Mouse (Mus musculus): ENCODE data around the gene Tbc1d17.

The Tbc1d17 gene

GRCm38 (mm10) chr7:44823409-44823808, 25.5 kb downstream of the Tbc1d17 start:
- no peak for DNase-seq (ENCODE audit: low spot score)

DNA sequence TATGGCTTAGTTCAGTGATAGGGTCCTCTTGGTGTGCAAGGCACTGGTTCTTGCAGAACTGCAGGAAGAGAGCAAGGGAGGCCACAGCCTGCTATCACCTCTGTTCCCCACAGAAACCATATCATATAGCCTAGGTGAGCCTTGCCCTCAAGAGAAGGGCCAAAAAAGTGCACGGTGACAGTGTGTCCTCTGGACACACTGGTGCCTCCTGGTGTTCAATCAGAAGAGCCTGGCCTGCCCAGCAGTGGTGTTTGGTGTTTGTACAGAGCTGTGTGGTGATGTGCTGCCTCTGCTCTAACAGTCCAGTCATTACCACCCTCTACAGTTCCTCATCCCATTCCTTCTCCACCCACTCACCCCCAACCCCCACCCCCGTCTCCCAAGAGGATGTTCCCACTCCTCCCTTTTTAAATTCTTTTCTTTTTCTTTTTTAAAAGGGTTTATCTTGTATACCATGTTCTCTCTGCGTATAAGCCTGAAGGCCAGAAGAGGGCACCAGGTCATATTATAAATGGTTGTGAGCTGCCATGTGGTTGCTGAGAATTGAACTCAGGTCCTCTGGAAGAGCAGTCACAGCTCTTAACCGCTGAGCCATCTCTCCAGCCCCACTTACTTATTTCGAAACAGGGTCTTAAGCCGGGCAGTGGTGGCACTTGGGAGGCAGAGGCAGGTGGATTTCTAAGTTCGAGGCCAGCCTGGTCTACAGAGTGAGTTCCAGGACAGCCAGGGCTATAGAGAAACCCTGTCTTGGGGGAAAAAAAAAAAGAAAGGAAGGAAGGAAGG, 27.0 kb downstream of the Tbc1d17 start:
- DNase-seq (ENCODE audit: low spot score), result peak; percentile 3

DNA sequence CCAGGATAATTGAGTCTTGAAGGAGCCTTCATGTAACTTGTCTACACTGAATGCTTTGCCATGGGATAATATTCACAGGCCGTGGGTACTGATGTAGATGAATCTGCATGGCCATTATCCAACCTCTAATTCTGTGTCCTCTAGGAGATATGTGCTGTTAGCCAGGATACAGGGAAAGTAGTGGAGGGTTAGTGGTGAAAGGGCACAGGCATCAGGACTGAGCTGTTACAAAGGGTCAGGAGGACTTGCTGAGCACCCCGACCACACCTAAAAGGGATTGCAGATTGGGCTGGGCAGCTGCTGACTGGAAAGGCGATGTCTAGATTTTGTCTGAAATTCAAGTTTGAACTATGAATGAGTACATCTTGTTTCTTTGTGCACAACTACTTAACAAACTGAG, 28.4 kb downstream of the Tbc1d17 start:
- DNase-seq (ENCODE audit: low spot score), result no peak

- DNase-seq (ENCODE audit: low spot score), result peak; percentile 5
Observed at GRCm38 (mm10) chr7:44819863-44820262, 29.0 kb downstream of the Tbc1d17 start.

DNA sequence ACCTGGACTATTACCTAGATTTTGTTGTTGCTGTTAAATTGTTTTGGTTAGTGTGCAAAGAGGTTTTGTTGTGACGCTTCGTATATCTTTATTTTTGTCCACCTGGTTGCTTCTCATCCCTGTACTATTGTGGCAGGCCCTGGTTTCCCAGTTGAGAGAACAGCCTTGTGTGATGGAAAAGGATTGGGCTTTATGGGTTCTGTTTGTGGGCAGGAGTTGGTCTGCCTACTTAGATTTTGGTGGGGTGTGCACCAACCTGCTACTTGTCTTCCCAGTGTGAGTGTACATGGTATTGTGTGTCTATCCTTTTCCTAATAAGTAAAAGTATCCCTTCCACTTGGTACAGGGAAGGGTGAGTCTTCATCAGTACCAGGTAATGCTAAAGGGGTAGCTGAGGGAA, 29.5 kb downstream of the Tbc1d17 start:
- no peak for DNase-seq (ENCODE audit: low spot score)

- DNase-seq (ENCODE audit: low spot score), result peak; percentile 37
Observed at GRCm38 (mm10) chr7:44818751-44819235, 30.1 kb downstream of the Tbc1d17 start.

DNA sequence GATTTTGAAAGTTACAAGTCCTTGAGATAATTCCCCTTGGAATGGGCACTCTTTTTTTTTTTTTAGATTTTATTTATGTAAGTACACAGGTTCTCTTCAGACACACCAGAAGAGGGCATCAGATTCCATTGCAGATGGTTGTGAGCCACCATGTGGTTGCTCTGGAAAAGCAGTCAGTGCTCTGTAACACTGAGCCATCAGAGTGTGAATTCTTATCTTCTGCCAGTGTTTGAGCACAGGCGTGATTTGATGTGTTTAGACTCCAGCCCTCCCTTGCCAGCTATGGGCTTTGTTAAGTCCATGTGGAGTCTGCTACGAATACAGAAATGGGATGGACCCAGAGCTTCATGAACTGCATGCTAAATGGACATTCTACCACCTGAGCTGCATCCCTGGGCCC, 30.7 kb downstream of the Tbc1d17 start:
- DNase-seq (ENCODE audit: low spot score), result no peak

- DNase-seq (ENCODE audit: low spot score), result no peak
Observed at GRCm38 (mm10) chr7:44817441-44817840, 31.4 kb downstream of the Tbc1d17 start.

GRCm38 (mm10) chr7:44816470-44817021, 32.3 kb downstream of the Tbc1d17 start, which contains the start of gene Atf5:
TSS of gene Atf5 (minus strand) at chr7:44816658.
- DNase-seq (ENCODE audit: low spot score), result no peak

- DNase-seq (ENCODE audit: low spot score), result peak; percentile 96
Observed at GRCm38 (mm10) chr7:44815721-44816469, 33.0 kb downstream of the Tbc1d17 start, which contains the start of the genes Nup62 and Il4i1. TSS of gene Nup62 (plus strand) at chr7:44816088. TSS of gene Il4i1 (plus strand) at chr7:44816387.

GRCm38 (mm10) chr7:44814952-44815553, 33.8 kb downstream of the Tbc1d17 start:
- no peak for DNase-seq (ENCODE audit: low spot score)

DNA sequence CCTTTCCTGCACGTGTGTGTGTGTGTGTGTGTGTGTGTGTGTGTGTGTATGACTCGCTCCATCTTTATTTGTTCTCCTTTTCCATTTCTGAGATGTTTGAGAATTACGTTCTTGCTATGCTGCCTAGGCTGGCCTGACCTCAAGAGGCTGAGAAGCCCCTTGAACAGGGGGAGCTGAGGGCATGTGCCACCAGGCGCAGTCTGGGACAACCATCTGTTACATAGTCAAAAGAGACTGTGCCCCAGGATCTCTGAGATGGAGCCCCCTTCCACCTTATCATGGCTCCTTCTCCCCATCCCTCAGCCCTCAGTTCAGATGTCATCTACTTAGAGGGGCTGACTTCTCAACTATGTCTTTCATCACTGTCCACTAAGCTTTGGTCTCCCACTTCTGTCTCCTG, 34.5 kb downstream of the Tbc1d17 start:
- no peak for DNase-seq (ENCODE audit: low spot score)

DNA sequence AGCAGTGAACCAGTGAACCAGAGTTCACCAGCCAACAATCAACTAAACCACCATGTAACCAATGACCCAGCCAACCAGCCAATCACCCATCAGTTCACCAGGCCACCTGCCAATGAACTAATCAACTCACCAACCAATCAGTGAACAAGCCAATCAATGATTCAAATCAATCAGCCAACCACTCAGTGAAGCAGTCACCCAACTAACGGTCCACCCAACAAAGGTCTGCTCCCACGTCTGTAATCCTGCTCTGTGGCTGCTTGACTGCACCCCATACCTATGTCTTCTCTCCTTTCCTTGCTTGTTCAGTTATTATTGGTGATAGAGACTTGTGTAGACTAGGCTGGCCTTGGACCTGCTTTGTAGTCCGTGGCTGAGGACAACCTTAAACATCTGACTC, 34.9 kb downstream of the Tbc1d17 start:
- DNase-seq (ENCODE audit: low spot score), result no peak

- DNase-seq (ENCODE audit: low spot score), result no peak
Observed at GRCm38 (mm10) chr7:44812651-44813325, 36.1 kb downstream of the Tbc1d17 start.

GRCm38 (mm10) chr7:44810819-44811557, 37.9 kb downstream of the Tbc1d17 start:
- DNase-seq (ENCODE audit: low spot score), result no peak

DNA sequence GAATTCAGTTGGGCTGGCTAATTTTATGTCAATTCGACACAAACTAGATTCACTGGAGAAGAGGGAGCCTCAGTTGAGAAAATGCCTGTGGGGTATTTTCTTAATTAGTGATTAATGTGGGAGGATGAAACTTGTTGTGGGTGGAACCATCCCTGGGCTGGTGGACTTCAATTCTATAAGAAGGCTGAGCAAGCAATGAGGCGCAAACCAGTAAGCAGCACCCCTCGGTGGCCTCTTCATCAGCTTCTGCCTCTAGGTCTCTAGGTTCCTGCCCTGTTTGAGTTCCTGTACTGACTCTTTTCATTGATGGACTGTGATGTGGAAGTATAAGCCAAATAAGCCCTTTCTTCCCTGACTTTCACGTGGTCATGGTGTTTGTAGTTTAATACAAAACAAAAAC, 38.5 kb downstream of the Tbc1d17 start:
- DNase-seq (ENCODE audit: low spot score), result no peak

- DNase-seq (ENCODE audit: low spot score), result no peak
Observed at GRCm38 (mm10) chr7:44809466-44809865, 39.4 kb downstream of the Tbc1d17 start.

DNA sequence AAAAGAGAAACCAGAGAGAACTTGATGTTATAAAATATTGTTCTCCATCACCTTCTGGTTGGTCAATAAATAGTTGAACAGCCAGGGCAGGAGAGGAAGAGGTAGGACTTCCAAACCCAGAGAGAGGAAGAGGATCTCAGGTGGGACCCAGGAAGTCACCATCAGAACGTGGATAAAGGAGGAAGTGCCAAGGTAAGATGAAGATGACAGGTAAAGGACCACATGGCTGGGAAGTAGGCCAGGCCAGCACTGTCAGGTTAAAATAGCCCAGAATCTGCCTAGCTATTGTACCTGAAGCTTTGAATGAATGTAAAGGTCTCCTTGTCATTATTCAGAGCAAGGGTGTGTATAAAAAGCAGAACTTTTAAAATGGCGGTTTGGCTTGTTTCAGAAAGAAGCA, 40.0 kb downstream of the Tbc1d17 start:
- DNase-seq (ENCODE audit: low spot score), result no peak

DNA sequence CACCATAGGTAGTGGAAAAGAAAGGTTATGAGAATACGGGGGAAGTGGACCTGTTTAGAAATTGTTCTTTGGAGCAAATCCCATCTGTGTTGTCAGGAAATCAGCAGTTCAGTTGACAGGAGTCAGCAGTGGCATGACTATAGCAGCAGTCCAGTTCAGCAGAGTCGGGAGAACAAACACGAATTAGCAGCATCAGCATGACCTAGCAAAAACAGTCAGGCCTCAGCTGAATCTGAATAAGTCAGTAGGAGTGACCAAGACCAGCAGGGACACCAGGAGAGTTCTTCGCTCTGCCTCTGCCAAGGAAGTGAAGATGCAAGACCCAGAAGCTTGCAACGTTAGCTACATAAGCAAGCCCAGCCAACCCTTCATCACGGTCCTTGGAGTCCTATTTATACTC, 56.1 kb downstream of the Tbc1d17 start:
- no peak for DNase-seq (ENCODE audit: low spot score)

DNA sequence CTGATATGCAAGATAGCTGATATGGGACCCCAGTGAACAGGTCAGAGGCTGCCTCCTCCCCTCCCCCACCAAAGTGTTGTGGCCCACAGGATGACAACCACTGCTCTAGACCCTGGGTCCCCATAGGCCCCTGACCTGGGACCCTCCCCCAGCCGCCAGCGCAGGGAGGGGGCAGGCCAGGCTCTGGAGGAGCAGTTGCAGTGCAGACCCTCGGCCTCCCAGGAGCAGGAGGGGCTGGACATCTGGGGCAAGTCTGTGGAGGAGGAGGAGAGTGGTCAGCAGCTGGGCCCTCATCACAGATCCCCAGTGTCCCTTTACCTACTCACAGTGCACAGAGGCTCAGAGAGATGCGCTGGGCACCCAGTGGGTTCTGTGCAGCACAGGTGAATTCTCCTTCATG, 58.8 kb downstream of the Tbc1d17 start:
- no peak for DNase-seq (ENCODE audit: low spot score)

DNA sequence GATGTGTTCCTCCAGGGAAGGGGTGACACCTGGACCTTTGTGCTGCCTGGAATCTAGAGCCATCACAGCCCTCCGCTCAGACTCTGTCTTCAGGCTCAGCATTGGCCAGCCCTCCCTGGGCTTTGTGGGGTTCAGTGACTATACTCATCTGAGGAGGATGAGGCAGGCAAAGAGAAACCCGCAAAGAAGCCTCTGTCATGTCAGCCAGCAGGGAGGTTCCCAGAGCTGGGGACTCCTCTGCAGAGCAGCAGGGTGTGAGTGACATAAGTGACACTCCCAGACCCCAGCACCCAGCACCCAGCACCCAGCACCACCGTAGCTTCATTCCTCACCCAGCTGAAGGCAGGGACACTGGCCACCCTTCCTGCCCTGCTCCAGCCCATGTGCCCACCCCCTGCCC, 59.3 kb downstream of the Tbc1d17 start:
- DNase-seq (ENCODE audit: low spot score), result no peak
